Mouse (Mus musculus) heart, embryonic 12.5 days (tissue): Measurements from ENCODE around the gene Rad51b. TPM values are rescaled to one million over a fixed set of nuclear protein-coding genes. Genes with fewer than 3 reads are reported as not detected.
A peak's percentile ranks its signal among the peaks of the same experiment; 100 is the strongest.

Experiments
- ATAC-seq: fragments of 200-750 bp; cut with Nextera tagmentation; 2 replicates; pipeline ENCODE4 v1.8.0; 2017; ENCODE audit warnings: moderate TSS enrichment, moderate library complexity; ENCODE audit not compliant: insufficient number of reproducible peaks, low FRiP score
- H3K27ac ChIP-seq: fragments of 300-500 bp; sonication (generic); 2 replicates; pipeline ENCODE4 v1.5.1; 2016; ENCODE audit warnings: mild to moderate bottlenecking, moderate library complexity; ENCODE audit not compliant: poor library complexity, severe bottlenecking
- H3K27me3 ChIP-seq: fragments of 300-500 bp; sonication (generic); replicated peaks from 2 replicates; pipeline ENCODE4 v1.6.1; 2016; ENCODE audit warnings: mild to moderate bottlenecking, moderate library complexity
- H3K36me3 ChIP-seq: fragments of 300-500 bp; sonication (generic); 2 replicates; pipeline ENCODE4 v1.6.1; 2016; ENCODE audit warnings: mild to moderate bottlenecking, moderate library complexity
- H3K4me1 ChIP-seq: fragments of 300-500 bp; sonication (generic); replicated peaks from 2 replicates; pipeline ENCODE4 v1.6.1; 2016; ENCODE audit warnings: mild to moderate bottlenecking
- H3K4me2 ChIP-seq: fragments of 300-500 bp; sonication (generic); 2 replicates; pipeline ENCODE4 v1.6.1; 2016; ENCODE audit warnings: mild to moderate bottlenecking, moderate library complexity
- H3K4me3 ChIP-seq: fragments of 300-500 bp; sonication (generic); 2 replicates; pipeline ENCODE4 v1.5.1; 2016; ENCODE audit warnings: mild to moderate bottlenecking
- H3K9ac ChIP-seq: fragments of 300-500 bp; sonication (generic); 2 replicates; pipeline ENCODE4 v1.6.1; 2016; ENCODE audit warnings: mild to moderate bottlenecking, moderate library complexity
- H3K9me3 ChIP-seq: fragments of 300-500 bp; sonication (generic); replicated peaks from 2 replicates; pipeline ENCODE4 v1.6.1; 2016; ENCODE audit warnings: mild to moderate bottlenecking, moderate library complexity
- WGBS: fragments of 180-500 bp; shearing (Covaris S2); methylation state at CpG from one replicate; pipeline ENCODE4 v1.1.7; 2016; 5-methylcytosine and 5-hydroxymethylcytosine counted together
- polyA plus RNA-seq: library from polyadenylated mRNA; unstranded; fragments of >200 nt; fragmentation: Nextera tagmentation; extraction: Ambion mirVana; gene quantifications from 2 replicates; pipeline ENCODE4 v1.2.1, GENCODE M21; 2016

The Rad51b gene
- polyA plus RNA-seq, 1 experiment from 2014 or later = 4.6 TPM

- Histone ChIP-seq H3K27ac (no peak overlapping the region), H3K27me3 (no peaks in the 10 kb centered on the region), H3K9ac (no peak overlapping the region), H3K4me1 (peaks cover 39% of the 10 kb centered on the region), H3K9me3 (no peaks in the 10 kb centered on the region), H3K4me2 (no peak overlapping the region), H3K36me3 (no peaks in the 10 kb centered on the region), H3K4me3 (no peak overlapping the region)
- ATAC-seq = peak; percentile 39; the same call in 1 of the 2 replicates
- WGBS = 45% methylated on average over 8 of the region's 8 CpGs
Measured at GRCm38 (mm10) chr12:79507141-79507681, 210.1 kb downstream of the Rad51b start.

GRCm38 (mm10) chr12:79511454-79512204, 214.5 kb downstream of the Rad51b start:
- Histone ChIP-seq H3K27me3 (no peaks in the 10 kb centered on the region), H3K4me1 (peaks cover 28% of the 10 kb centered on the region), H3K9me3 (no peaks in the 10 kb centered on the region), H3K27ac (peak overlapping the region; percentile 15; the same call in 1 of the 2 replicates), H3K4me2 (no peak overlapping the region), H3K9ac (no peak overlapping the region), H3K36me3 (no peaks in the 10 kb centered on the region), H3K4me3 (no peak overlapping the region)
- WGBS = 54% methylated on average over 11 of the region's 11 CpGs
- no peak for ATAC-seq

- Histone ChIP-seq H3K9me3 (no peaks in the 10 kb centered on the region), H3K27me3 (no peaks in the 10 kb centered on the region), H3K36me3 (no peaks in the 10 kb centered on the region), H3K4me3 (no peak overlapping the region), H3K4me1 (peaks cover 21% of the 10 kb centered on the region), H3K27ac (no peak overlapping the region), H3K9ac (no peak overlapping the region), H3K4me2 (no peak overlapping the region)
- WGBS = 73% methylated on average over 10 of the region's 10 CpGs
- no peak for ATAC-seq
Measured at GRCm38 (mm10) chr12:79512205-79512886, 215.3 kb downstream of the Rad51b start.

GRCm38 (mm10) chr12:79512982-79513681, 216.1 kb downstream of the Rad51b start:
- no peak overlapping the region for H3K4me2 ChIP-seq
- H3K9me3 ChIP-seq = no peaks in the 10 kb centered on the region
- no peaks in the 10 kb centered on the region for H3K36me3 ChIP-seq
- no peak overlapping the region for H3K4me3 ChIP-seq
- 69% methylated on average over 5 of the region's 5 CpGs for WGBS
- H3K9ac ChIP-seq = no peak overlapping the region
- H3K27me3 ChIP-seq = no peaks in the 10 kb centered on the region
- H3K4me1 ChIP-seq = peaks cover 16% of the 10 kb centered on the region
- H3K27ac ChIP-seq = no peak overlapping the region
- ATAC-seq = no peak

- no peak overlapping the region for H3K4me2 ChIP-seq
- no peaks in the 10 kb centered on the region for H3K27me3 ChIP-seq
- no peaks in the 10 kb centered on the region for H3K36me3 ChIP-seq
- 90% methylated on average over 3 of the region's 3 CpGs for WGBS
- H3K9ac ChIP-seq = no peak overlapping the region
- H3K4me1 ChIP-seq = peaks cover 16% of the 10 kb centered on the region
- ATAC-seq = no peak
- no peak overlapping the region for H3K27ac ChIP-seq
- no peak overlapping the region for H3K4me3 ChIP-seq
- no peaks in the 10 kb centered on the region for H3K9me3 ChIP-seq
Measured at GRCm38 (mm10) chr12:79514680-79515079, 217.6 kb downstream of the Rad51b start.

GRCm38 (mm10) chr12:79522374-79522773, 225.3 kb downstream of the Rad51b start:
- H3K4me2 ChIP-seq = no peak overlapping the region
- ATAC-seq = no peak
- peak overlapping the region; percentile 21; the same call in 1 of the 2 replicates for H3K27ac ChIP-seq
- 39% methylated on average over 1 of the region's 1 CpGs for WGBS
- H3K9ac ChIP-seq = no peak overlapping the region
- no peaks in the 10 kb centered on the region for H3K27me3 ChIP-seq
- no peaks in the 10 kb centered on the region for H3K36me3 ChIP-seq
- no peak overlapping the region for H3K4me3 ChIP-seq
- H3K9me3 ChIP-seq = no peaks in the 10 kb centered on the region
- H3K4me1 ChIP-seq = peaks cover 7% of the 10 kb centered on the region; the same call in 1 of the 2 replicates

- H3K27me3 ChIP-seq = no peaks in the 10 kb centered on the region
- H3K9ac ChIP-seq = no peak overlapping the region
- ATAC-seq = no peak
- no peaks in the 10 kb centered on the region for H3K36me3 ChIP-seq
- H3K4me1 ChIP-seq = peaks cover 7% of the 10 kb centered on the region; the same call in 1 of the 2 replicates
- no peak overlapping the region for H3K4me3 ChIP-seq
- WGBS = 84% methylated on average over 14 of the region's 14 CpGs
- no peak overlapping the region for H3K4me2 ChIP-seq
- H3K27ac ChIP-seq = no peak overlapping the region
- peaks cover 7% of the 10 kb centered on the region; the same call in 1 of the 2 replicates for H3K9me3 ChIP-seq
Measured at GRCm38 (mm10) chr12:79524941-79525871, 228.1 kb downstream of the Rad51b start.

- no peak overlapping the region for H3K4me3 ChIP-seq
- peaks cover 7% of the 10 kb centered on the region; the same call in 1 of the 2 replicates for H3K4me1 ChIP-seq
- no peak overlapping the region for H3K9ac ChIP-seq
- H3K36me3 ChIP-seq = no peaks in the 10 kb centered on the region
- WGBS = 71% methylated on average over 8 of the region's 8 CpGs
- no peak overlapping the region for H3K27ac ChIP-seq
- no peak for ATAC-seq
- H3K27me3 ChIP-seq = no peaks in the 10 kb centered on the region
- H3K9me3 ChIP-seq = peaks cover 7% of the 10 kb centered on the region; the same call in 1 of the 2 replicates
- no peak overlapping the region for H3K4me2 ChIP-seq
Measured at GRCm38 (mm10) chr12:79525872-79526271, 228.8 kb downstream of the Rad51b start.

GRCm38 (mm10) chr12:79527222-79527621, 230.1 kb downstream of the Rad51b start:
- Histone ChIP-seq H3K27ac (no peak overlapping the region), H3K4me3 (no peak overlapping the region), H3K4me1 (peaks cover 17% of the 10 kb centered on the region), H3K27me3 (no peaks in the 10 kb centered on the region), H3K9ac (no peak overlapping the region), H3K4me2 (no peak overlapping the region), H3K36me3 (no peaks in the 10 kb centered on the region), H3K9me3 (peaks cover 7% of the 10 kb centered on the region; the same call in 1 of the 2 replicates)
- 62% methylated on average over 3 of the region's 3 CpGs for WGBS
- ATAC-seq = no peak

GRCm38 (mm10) chr12:79530275-79530902, 233.3 kb downstream of the Rad51b start:
- Histone ChIP-seq H3K27ac (no peak overlapping the region), H3K9me3 (peaks cover 7% of the 10 kb centered on the region; the same call in 1 of the 2 replicates), H3K4me1 (peaks cover 30% of the 10 kb centered on the region), H3K4me2 (no peak overlapping the region), H3K9ac (no peak overlapping the region), H3K27me3 (no peaks in the 10 kb centered on the region), H3K4me3 (no peak overlapping the region), H3K36me3 (no peaks in the 10 kb centered on the region)
- 77% methylated on average over 10 of the region's 10 CpGs for WGBS
- ATAC-seq = no peak
